Mouse (Mus musculus) MEL (cell line): ENCODE measurements at regions not wholly inside any gene's neighbourhood (a gene's known extent, or its start where the extent isn't known, plus 50 kb on each side); places are given as distances from the start of the nearest gene placed in this dataset.

Experiments
- CHD1 ChIP-seq: IDR thresholded peaks from 2 replicates; pipeline ENCODE4 v1.6.1; 2012; ENCODE audit warnings: low read depth, mild to moderate bottlenecking, inconsistent platforms, low read length, improper control_type of control experiment
- CTCF ChIP-seq, 3 experiments: IDR thresholded peaks in 2 of 3; conservative IDR thresholded peaks in 1 of 3; 2 replicates each; pipeline ENCODE4 v1.5.1; 2011 to 2012; ENCODE audit warnings: low read length in 3 of 3, low read depth in 2 of 3, mild to moderate bottlenecking in 2 of 3, improper control_type of control experiment in 1 of 3, inconsistent platforms in 1 of 3, mixed read lengths in 1 of 3, moderate library complexity in 1 of 3; ENCODE audit not compliant: control insufficient read depth in 1 of 3, insufficient read depth in 1 of 3, poor library complexity in 1 of 3, severe bottlenecking in 1 of 3
- ELF1 ChIP-seq: IDR thresholded peaks from 2 replicates; pipeline ENCODE4 v1.6.1; 2014; ENCODE audit warnings: low read depth, mild to moderate bottlenecking, inconsistent platforms, low read length, improper control_type of control experiment, moderate library complexity
- EP300 ChIP-seq, 2 experiments: IDR thresholded peaks; 2 replicates each; pipeline ENCODE4 v1.6.1; 2011; ENCODE audit warnings: improper control_type of control experiment in 2 of 2, low read length in 2 of 2, low read depth in 1 of 2, mild to moderate bottlenecking in 1 of 2
- ETS1 ChIP-seq: IDR thresholded peaks from 2 replicates; pipeline ENCODE4 v1.6.1; 2012; ENCODE audit warnings: low read depth, mild to moderate bottlenecking, inconsistent platforms, low read length, improper control_type of control experiment, moderate library complexity
- MAX ChIP-seq: IDR thresholded peaks from 2 replicates; pipeline ENCODE4 v1.6.1; 2011; ENCODE audit warnings: low read length, improper control_type of control experiment
- MEF2A ChIP-seq: IDR thresholded peaks from 2 replicates; pipeline ENCODE4 v1.6.1; 2014; ENCODE audit warnings: low read depth, mild to moderate bottlenecking, inconsistent platforms, low read length, improper control_type of control experiment; ENCODE audit not compliant: poor library complexity, insufficient replicate concordance, severe bottlenecking; ENCODE audit errors: extremely low read depth
- MYC ChIP-seq: IDR thresholded peaks from 2 replicates; pipeline ENCODE4 v1.6.1; 2011; ENCODE audit warnings: low read depth, mild to moderate bottlenecking, low read length, improper control_type of control experiment, moderate library complexity
- NELFE ChIP-seq: IDR thresholded peaks from 2 replicates; pipeline ENCODE4 v1.6.1; 2011; ENCODE audit warnings: low read depth, low read length, improper control_type of control experiment
- POLR2A ChIP-seq, 2 experiments: IDR thresholded peaks; 2 replicates each; pipeline ENCODE4 v1.6.1; 2011 to 2012; ENCODE audit warnings: low read length in 2 of 2, mild to moderate bottlenecking in 2 of 2, control low read depth in 1 of 2, improper control_type of control experiment in 1 of 2, low read depth in 1 of 2, moderate library complexity in 1 of 2; ENCODE audit not compliant: control insufficient read depth in 1 of 2, insufficient read depth in 1 of 2, poor library complexity in 1 of 2
- RAD21 ChIP-seq: IDR thresholded peaks from 2 replicates; pipeline ENCODE4 v1.6.1; 2011; ENCODE audit warnings: mild to moderate bottlenecking, low read depth, low read length, improper control_type of control experiment
- SMC3 ChIP-seq: IDR thresholded peaks from 2 replicates; pipeline ENCODE4 v1.6.1; 2011; ENCODE audit warnings: low read depth, low read length, improper control_type of control experiment
- TAL1 ChIP-seq: IDR thresholded peaks from 2 replicates; pipeline ENCODE4 v1.6.1; 2012; ENCODE audit warnings: mild to moderate bottlenecking, inconsistent platforms, low read length, moderate library complexity, mixed read lengths
- ZNF384 ChIP-seq: IDR thresholded peaks from 2 replicates; pipeline ENCODE4 v1.6.1; 2012; ENCODE audit warnings: low read depth, mild to moderate bottlenecking, inconsistent platforms, low read length, improper control_type of control experiment

DNA sequence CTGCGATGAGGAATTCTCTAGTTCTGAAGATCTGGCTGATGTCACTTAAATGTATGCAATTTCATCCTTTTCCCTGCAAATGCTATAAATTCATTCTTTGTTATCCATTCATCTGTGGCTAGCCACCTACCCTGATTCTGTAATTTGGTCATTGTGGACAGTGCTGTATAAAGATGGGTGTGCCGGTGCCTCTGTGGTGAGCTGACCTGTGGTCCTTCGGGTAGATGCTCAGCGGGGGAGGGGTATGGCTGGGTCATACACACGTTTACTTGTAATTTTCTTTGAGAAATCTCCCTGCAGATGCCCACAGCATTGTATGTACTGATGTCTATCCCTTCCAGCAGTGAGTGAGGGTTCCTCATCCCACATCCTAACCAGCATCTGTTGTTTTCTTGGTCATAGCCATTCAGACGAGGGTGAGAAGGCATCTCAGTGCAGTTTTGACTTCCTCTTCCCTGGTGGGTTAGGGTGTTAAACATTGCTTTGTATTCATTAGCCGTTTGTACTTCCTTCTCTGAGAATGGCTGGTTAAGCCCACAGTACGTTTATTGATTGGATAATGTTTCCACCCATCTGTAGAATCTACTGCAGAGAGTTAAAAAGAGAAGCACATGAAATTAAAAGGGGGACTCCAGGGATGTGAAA is 169.3 kb upstream of the Frmd6 start:
- TF ChIP-seq ETS1 (no peak), CTCF (IDR thresholded peaks at IDR 0.05 in 2 of 3, conservative IDR thresholded peaks at IDR 0.05 in 1 of 3; ENCODE audit: control insufficient read depth in 1 of 3, insufficient read depth in 1 of 3, low read depth in 2 of 3, low read length in 3 of 3, poor library complexity in 1 of 3, severe bottlenecking in 1 of 3) (no peak), ELF1 (no peak), MYC (no peak), NELFE (no peak), TAL1 (no peak), POLR2A (IDR thresholded peaks at IDR 0.05; ENCODE audit: control insufficient read depth in 1 of 2, insufficient read depth in 1 of 2, low read depth in 1 of 2, low read length in 2 of 2, poor library complexity in 1 of 2) (no peak), MAX (no peak), SMC3 (no peak), MEF2A (no peak), ZNF384 (no peak), RAD21 (no peak), CHD1 (no peak), EP300 (IDR thresholded peaks at IDR 0.05; ENCODE audit: low read depth in 1 of 2, low read length in 2 of 2) (no peak)
